Mouse (Mus musculus) gastrocnemius, postnatal 14 days (tissue): ENCODE measurements around the gene Gata3. TPM values are rescaled to one million over a fixed set of nuclear protein-coding genes. Genes with fewer than 3 reads are reported as not detected.

Experiments
- DNase-seq: peaks from one replicate; pipeline ENCODE4 v3.0.0; 2021; ENCODE audit warnings: mixed read lengths
- intact Hi-C: fragments of 180-260 bp; cut with DNase I; formaldehyde crosslinking; loops from one replicate; pipeline ENCODE4 v1.15.1; 2025; ENCODE audit warnings: low total_unique reads
- total RNA-seq, 2 experiments: library from RNA; stranded (reverse); gene quantifications; 2 replicates each; pipeline ENCODE4 v1.2.3; 2021

Gata3 gene
- total RNA-seq, 2 experiments from 2014 or later, result 0.31 to 0.55 TPM

- intact Hi-C loops, result no loop called here
- no peak for DNase-seq
These were observed 14.0 kb downstream of the Gata3 start for GRCm38 (mm10) chr2:9875676-9876357.

DNA sequence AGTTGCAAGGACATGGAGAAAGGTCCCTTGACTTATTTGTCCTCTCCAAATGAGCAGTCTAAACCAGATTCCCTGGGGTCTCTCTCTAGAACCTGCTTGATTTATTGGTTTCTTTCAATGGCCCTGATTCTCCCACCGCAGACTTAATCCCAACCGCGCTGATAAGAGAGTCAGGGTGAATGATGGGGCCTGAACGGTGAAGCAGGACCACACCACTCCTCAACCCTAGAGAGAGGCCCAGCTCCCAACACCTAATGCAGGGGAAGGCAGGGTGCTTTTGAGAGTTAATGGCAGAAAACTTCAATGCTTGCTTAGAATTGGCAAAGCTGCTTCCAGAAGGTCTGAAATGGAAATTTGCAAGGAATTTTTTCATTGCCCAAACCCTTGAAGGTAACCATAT, 14.6 kb downstream of the Gata3 start:
- intact Hi-C loops, result no loop called here
- no peak for DNase-seq

DNA sequence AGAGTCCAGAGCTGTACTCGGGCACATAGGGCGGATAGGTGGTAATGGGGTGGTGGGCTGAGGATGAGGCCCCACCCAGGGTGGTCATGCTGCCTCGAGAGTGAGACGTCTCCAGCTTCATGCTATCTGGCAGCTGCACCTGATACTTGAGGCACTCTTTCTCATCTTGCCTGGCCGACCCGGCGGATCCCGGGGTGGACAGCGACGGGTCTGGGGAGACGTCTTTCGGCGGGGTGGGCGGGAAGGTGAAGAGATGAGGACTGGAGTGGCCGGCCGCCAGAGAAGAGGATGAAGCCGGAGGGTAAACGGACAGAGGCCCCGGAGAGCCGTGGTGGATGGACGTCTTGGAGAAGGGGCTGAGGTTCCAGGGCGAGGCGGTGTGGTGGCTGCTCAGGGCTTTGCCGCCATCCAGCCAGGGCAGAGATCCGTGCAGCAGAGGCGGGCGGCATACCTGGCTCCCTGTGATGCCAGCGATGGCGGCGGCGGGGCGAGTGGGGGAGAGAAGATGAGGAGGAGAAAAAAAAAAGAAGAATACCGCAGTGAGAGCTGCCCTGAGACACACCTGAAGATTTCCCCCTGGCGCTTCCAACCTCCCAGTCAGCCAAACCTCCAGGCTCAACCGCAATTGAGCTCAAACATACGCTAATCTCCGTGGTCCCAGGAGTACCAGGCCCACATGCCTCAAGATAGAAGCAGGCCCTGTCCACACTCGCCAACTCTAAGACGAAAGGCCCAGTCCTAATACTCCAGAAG, 15.2 kb downstream of the Gata3 start:
- intact Hi-C loops, result no loop called here
- DNase-seq, result no peak

DNA sequence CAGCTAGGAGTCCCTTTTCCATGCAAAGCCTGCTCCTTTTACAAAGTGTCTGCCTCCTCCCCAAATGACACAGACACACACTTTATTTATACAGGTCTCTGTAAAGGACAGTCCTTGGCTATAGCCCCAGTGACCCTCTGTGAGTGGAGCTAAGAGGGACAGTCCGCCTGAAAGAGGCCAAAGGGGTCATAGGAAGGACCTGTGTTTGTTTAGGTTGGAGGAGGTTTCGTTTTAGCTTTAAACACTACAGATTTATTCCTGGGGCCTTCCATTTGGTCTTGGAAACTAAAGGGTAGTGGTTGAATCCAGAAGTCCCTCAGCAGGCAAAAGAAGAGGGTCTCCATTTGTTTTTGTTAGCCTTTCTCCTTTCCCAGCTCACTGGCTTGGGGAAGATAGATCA, 16.1 kb downstream of the Gata3 start:
- DNase-seq, result no peak
- intact Hi-C loops, result no loop called here

GRCm38 (mm10) chr2:9872682-9873081, 17.2 kb downstream of the Gata3 start:
- no peak for DNase-seq
- intact Hi-C loops, result no loop called here

DNA sequence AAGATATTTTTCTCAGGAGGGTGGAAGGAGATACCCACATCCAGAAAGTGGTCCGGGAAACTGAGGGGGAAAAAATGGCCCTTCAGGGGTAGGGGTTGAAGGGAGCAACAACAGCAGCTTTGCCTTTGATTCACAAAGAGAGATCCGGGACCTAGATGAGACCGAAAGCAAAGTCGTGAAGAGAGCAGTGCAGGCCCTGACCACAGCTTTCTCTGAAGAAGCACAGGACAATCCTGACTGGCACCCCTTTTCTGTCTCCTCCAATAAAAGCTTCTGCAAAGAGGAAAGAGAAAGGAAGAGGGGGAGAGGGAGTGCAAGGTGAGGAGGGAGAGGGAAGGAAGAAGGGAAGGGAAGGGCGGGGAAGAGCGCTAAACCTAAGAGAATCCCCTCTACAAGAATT, 18.0 kb downstream of the Gata3 start:
- intact Hi-C loops, result no loop called here
- no peak for DNase-seq

- intact Hi-C loops, result no loop called here
- DNase-seq, result no peak
These were observed 18.6 kb downstream of the Gata3 start for GRCm38 (mm10) chr2:9871141-9871716.

GRCm38 (mm10) chr2:9867092-9867825, 22.6 kb downstream of the Gata3 start:
- DNase-seq, result no peak

GRCm38 (mm10) chr2:9860698-9861097, 29.1 kb downstream of the Gata3 start:
- intact Hi-C loops, result no loop called here
- no peak for DNase-seq

More at GRCm38 (mm10) chr2:9867092-9867825, 22.6 kb downstream of the Gata3 start:
- intact Hi-C loops, result no loop called here

GRCm38 (mm10) chr2:9855861-9856260, 34.0 kb downstream of the Gata3 start:
- no peak for DNase-seq
- intact Hi-C loops, result no loop called here

DNA sequence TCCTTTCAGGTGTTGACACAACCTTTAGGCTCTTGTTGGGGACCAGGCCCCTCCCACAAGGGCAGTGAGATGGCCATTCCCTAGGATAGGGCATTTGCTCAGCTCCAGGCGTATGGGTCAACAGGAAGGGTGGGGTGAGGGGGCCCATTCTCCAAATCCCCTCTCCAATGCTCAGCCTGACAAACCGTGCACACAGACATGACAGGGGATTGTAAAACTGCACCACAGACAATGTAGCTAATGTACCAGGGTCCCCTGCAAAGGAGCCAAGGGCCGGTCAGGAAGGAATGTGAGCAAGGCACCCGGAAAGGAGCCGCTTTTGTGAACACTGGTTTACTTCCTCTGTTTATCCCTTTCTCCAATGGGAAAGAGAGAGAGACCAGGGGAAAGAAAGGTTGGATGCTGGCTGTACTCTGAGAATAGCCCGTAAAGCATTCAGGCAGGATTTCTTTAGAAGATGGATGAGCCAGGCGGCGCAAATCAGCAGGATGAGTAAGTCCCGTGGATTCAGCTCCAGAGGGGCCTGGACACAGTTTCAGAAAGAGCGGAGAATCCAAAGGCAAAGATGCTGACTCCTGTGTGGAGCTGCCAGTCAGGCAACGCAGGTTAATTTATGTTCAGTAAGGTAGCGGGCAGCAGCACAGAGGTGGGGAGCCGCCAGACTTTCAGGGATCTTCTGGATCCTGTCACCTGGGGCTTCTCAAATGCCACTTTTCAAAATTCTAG, 36.8 kb downstream of the Gata3 start:
- no peak for DNase-seq
- intact Hi-C loops, result no loop called here

GRCm38 (mm10) chr2:9835195-9835594, 54.6 kb downstream of the Gata3 start:
- intact Hi-C loops, result no loop called here
- DNase-seq, result no peak

DNA sequence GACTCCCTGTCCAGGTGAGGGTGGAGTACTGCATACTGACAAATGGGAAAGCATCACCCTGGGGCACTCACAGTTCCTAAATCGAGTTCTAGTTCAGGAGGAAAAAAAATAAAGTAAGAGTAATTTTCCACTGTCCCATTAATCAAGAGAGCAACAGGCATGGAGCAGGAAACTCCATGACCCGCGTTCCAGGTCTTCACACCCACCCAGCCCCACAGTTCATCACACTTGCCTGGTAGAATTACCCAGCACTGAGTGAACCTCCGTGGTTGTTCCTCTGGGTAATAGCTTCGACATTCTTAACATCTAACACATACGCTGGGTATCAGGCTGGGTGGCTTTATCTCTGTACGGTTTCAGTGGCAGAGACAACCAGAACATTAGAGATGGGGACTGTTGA, 56.1 kb downstream of the Gata3 start:
- DNase-seq, result no peak
- intact Hi-C loops, result no loop called here

DNA sequence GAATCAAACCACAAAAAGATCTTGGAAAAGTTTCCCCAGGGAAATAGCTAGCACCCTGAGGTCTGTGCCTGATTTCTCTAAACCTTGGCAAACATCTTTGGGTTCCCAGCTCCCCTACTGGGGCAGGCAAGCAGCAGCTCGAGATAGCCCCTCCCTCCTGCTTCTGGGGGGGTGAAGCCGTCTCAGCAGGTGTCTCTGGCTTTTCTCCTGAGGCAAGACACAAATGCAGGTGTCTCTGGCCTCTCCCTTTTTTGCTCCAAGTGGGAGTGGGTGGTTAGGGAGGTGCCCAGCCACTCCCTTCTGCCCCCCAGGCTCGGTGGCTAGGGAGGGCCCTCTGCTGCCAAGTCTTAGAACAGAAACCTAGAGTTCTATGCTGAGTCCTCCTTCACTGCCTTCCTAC, 62.2 kb downstream of the Gata3 start:
- no peak for DNase-seq

DNA sequence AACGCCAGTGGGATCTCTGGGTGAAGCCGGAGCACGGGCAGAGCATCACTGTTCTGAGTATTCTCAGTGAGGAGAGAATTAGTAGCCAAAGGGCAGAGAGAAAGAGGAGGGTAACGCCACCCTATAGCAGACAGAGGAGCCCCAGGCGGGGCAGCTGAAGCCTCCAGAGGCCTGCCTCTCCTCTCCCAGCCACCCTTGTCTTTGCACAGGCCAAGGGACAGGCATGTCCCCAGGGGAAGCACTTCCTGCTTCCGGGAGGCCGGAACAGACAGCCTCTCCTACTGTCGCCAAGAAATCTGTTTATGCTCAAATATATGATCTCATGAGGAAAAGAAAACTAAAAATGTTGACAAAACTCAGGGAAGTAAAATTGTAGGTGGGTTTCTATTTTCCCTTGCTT, 69.2 kb downstream of the Gata3 start:
- intact Hi-C loops, result no loop called here
- DNase-seq, result no peak

More for the DNA sequence above, 62.2 kb downstream of the Gata3 start:
- intact Hi-C loops, result no loop called here

DNA sequence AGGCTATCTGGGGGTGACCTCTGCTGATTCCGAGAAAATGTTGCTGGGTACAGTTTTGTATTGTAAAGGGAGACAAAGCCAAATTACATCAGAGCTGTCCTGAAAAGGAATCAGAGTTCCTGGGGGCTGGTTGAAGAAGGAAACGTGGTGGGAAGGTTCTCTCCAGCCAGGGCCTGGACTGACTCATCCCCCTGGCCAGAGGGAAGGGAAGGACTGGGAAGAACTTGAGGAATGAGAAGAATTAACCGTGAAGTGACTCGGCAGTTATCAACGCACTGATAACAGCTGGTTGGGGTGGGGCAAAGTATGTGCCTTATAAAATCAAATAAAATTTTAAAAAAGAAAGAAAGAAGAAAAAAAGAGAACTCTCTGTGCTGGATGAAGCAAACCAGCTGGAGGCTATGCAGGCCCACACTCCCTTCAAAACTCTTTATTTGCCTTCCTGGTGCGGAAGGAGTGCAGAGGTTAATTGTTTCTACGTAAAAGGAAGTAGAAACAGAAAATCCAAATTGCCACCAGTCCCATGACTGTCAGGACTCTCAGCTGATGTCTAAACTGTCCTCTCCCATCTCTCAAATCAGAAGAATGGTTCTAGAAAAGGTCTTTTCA, 71.6 kb downstream of the Gata3 start:
- intact Hi-C loops, result no loop called here

More for the DNA sequence above, 71.6 kb downstream of the Gata3 start:
- DNase-seq, result no peak
